Mouse (Mus musculus): ENCODE results near the gene Ccdc88b. TPM values are rescaled to one million over a fixed set of nuclear protein-coding genes. Genes with fewer than 3 reads are reported as not detected.
A peak's percentile ranks its signal among the peaks of the same experiment; 100 is the strongest.

The Ccdc88b gene
- polyA plus RNA-seq, 1 experiment = 1.1 TPM

DNA sequence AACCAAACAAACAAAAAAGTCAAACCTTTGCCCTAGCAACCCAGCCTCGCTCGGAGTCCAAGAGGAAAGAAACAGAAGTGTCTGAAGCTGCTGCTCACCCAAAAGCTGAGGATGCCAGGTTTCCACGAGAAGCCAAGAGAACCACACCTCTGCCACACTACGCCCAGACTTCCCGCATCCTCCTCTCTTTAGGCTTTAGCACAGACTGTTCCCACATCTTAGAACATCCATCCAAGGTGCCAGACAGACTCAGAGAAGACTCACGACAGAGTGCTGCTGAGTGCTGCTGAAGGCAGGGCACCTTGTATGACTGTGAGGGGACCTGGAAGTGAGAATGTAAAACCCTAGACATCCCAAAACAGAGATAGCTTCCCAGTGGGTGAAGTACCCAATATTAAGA is 17.8 kb upstream of the Ccdc88b start:
- no peak overlapping the region for H3K4me3 ChIP-seq (ENCODE audit: low read depth, low read length)

GRCm38 (mm10) chr19:6874257-6874656 is 16.2 kb upstream of the Ccdc88b start:
- no peaks in the 10 kb centered on the region for H3K9me3 ChIP-seq (replicated peaks; ENCODE audit: control insufficient read depth, insufficient read depth, low read length, poor library complexity, severe bottlenecking)
- TF ChIP-seq POLR2A (IDR thresholded peaks at IDR 0.05; ENCODE audit: insufficient read depth, low read length) = no peak
- TF ChIP-seq EP300 (IDR thresholded peaks at IDR 0.05; ENCODE audit: insufficient read depth, low read depth, low read length) = no peak
- no peak for TF ChIP-seq CTCF (IDR thresholded peaks at IDR 0.05; ENCODE audit: low read depth, low read length)
- no peak overlapping the region for H3K4me3 ChIP-seq (ENCODE audit: low read depth, low read length)
- no peaks in the 10 kb centered on the region for H3K36me3 ChIP-seq (ENCODE audit: control insufficient read depth, insufficient read depth, low read length, poor library complexity, severe bottlenecking)
- no peak overlapping the region for H3K27ac ChIP-seq (ENCODE audit: insufficient read depth, low read length)
- H3K27me3 ChIP-seq (ENCODE audit: control insufficient read depth, insufficient read depth, low read length, poor library complexity, severe bottlenecking) = no peaks in the 10 kb centered on the region
- H3K9ac ChIP-seq (ENCODE audit: low read depth, poor library complexity, severe bottlenecking) = no peak overlapping the region
- H3K4me1 ChIP-seq (ENCODE audit: control insufficient read depth, insufficient read depth, low read length) = no peaks in the 10 kb centered on the region

More for the DNA sequence above, 17.8 kb upstream of the Ccdc88b start:
- no peaks in the 10 kb centered on the region for H3K9me3 ChIP-seq (replicated peaks; ENCODE audit: control insufficient read depth, insufficient read depth, low read length, poor library complexity, severe bottlenecking)
- no peak overlapping the region for H3K27ac ChIP-seq (ENCODE audit: insufficient read depth, low read length)
- no peaks in the 10 kb centered on the region for H3K36me3 ChIP-seq (ENCODE audit: control insufficient read depth, insufficient read depth, low read length, poor library complexity, severe bottlenecking)
- H3K9ac ChIP-seq (ENCODE audit: low read depth, poor library complexity, severe bottlenecking) = no peak overlapping the region
- H3K4me1 ChIP-seq (ENCODE audit: control insufficient read depth, insufficient read depth, low read length) = no peaks in the 10 kb centered on the region
- no peaks in the 10 kb centered on the region for H3K27me3 ChIP-seq (ENCODE audit: control insufficient read depth, insufficient read depth, low read length, poor library complexity, severe bottlenecking)
- no peak for TF ChIP-seq EP300 (IDR thresholded peaks at IDR 0.05; ENCODE audit: insufficient read depth, low read depth, low read length)
- TF ChIP-seq POLR2A (IDR thresholded peaks at IDR 0.05; ENCODE audit: insufficient read depth, low read length) = no peak
- TF ChIP-seq CTCF (IDR thresholded peaks at IDR 0.05; ENCODE audit: low read depth, low read length) = no peak

GRCm38 (mm10) chr19:6872701-6873100 is 14.7 kb upstream of the Ccdc88b start:
- H3K27me3 ChIP-seq (ENCODE audit: control insufficient read depth, insufficient read depth, low read length, poor library complexity, severe bottlenecking) = no peaks in the 10 kb centered on the region
- no peak overlapping the region for H3K9ac ChIP-seq (ENCODE audit: low read depth, poor library complexity, severe bottlenecking)
- H3K4me3 ChIP-seq (ENCODE audit: low read depth, low read length) = no peak overlapping the region

DNA sequence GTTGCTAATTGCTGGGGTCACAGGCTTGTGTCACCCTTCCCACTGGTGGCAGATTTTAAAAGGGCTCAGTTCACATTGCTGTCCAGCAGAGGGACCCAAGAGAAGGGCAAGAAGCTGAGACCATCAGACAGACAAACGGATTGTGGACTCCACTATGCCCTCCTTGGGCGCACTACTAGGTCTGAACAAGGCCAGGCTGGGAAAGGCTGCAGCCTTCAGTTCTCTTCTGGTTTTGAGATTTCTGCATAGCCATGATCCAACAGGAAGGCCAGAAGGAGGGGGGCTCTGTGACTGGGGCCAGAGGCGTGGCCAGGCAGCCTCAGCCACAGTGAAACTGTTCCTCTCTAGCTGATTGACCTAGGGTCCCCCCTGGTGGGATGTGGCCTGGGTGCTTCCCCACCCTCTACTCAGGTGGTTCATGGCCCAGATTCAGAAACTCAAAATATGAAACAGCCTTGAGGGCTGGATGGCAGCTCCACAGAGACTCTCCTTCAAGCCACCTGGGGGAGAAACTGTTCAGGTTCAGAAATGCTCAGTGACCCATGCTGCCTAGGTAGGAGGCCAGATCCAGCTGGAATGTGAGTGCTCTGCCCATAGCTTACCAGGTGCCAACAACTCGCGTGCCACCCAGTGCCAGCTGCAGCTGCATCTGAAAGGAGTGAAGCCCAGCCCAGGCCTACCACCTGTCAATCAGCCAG is 13.7 kb upstream of the Ccdc88b start:
- H3K4me3 ChIP-seq (ENCODE audit: low read depth, low read length) = no peak overlapping the region
- H3K27ac ChIP-seq (ENCODE audit: insufficient read depth, low read length) = no peak overlapping the region
- H3K9me3 ChIP-seq (replicated peaks; ENCODE audit: control insufficient read depth, insufficient read depth, low read length, poor library complexity, severe bottlenecking) = no peaks in the 10 kb centered on the region
- no peaks in the 10 kb centered on the region for H3K4me1 ChIP-seq (ENCODE audit: control insufficient read depth, insufficient read depth, low read length)
- no peaks in the 10 kb centered on the region for H3K36me3 ChIP-seq (ENCODE audit: control insufficient read depth, insufficient read depth, low read length, poor library complexity, severe bottlenecking)
- H3K9ac ChIP-seq (ENCODE audit: low read depth, poor library complexity, severe bottlenecking) = no peak overlapping the region
- H3K27me3 ChIP-seq (ENCODE audit: control insufficient read depth, insufficient read depth, low read length, poor library complexity, severe bottlenecking) = no peaks in the 10 kb centered on the region
- peak; percentile 36 for TF ChIP-seq CTCF (IDR thresholded peaks at IDR 0.05; ENCODE audit: low read depth, low read length)
- TF ChIP-seq EP300 (IDR thresholded peaks at IDR 0.05; ENCODE audit: insufficient read depth, low read depth, low read length) = no peak

More at GRCm38 (mm10) chr19:6872701-6873100, 14.7 kb upstream of the Ccdc88b start:
- no peak for TF ChIP-seq CTCF (IDR thresholded peaks at IDR 0.05; ENCODE audit: low read depth, low read length)
- TF ChIP-seq POLR2A (IDR thresholded peaks at IDR 0.05; ENCODE audit: insufficient read depth, low read length) = no peak
- TF ChIP-seq EP300 (IDR thresholded peaks at IDR 0.05; ENCODE audit: insufficient read depth, low read depth, low read length) = no peak
- Histone ChIP-seq H3K9me3 (replicated peaks; ENCODE audit: control insufficient read depth, insufficient read depth, low read length, poor library complexity, severe bottlenecking) (no peaks in the 10 kb centered on the region), H3K36me3 (ENCODE audit: control insufficient read depth, insufficient read depth, low read length, poor library complexity, severe bottlenecking) (no peaks in the 10 kb centered on the region), H3K27ac (ENCODE audit: insufficient read depth, low read length) (no peak overlapping the region), H3K4me1 (ENCODE audit: control insufficient read depth, insufficient read depth, low read length) (no peaks in the 10 kb centered on the region)

DNA sequence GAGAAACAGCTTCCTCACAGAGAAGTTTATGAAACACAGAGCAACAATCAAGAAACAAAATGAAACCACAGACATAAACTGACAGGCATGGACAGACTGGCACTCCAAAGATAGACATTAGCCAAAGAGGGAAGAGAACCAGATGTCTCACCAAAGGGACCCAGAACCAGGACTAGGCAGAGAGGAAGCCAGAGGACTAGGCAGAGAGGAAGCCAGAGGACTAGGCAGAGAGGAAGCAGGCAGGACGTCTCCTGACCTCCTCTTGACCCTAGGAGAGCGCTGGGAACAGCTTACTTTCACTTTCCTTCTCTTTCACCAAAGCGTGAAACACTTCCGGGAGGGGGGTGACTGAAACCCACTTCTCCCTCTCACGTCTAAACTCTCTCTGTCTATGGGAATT is 11.3 kb upstream of the Ccdc88b start:
- Histone ChIP-seq H3K4me1 (ENCODE audit: control insufficient read depth, insufficient read depth, low read length) (peaks cover 2% of the 10 kb centered on the region), H3K27me3 (ENCODE audit: control insufficient read depth, insufficient read depth, low read length, poor library complexity, severe bottlenecking) (no peaks in the 10 kb centered on the region), H3K9ac (ENCODE audit: low read depth, poor library complexity, severe bottlenecking) (no peak overlapping the region), H3K27ac (ENCODE audit: insufficient read depth, low read length) (no peak overlapping the region), H3K9me3 (replicated peaks; ENCODE audit: control insufficient read depth, insufficient read depth, low read length, poor library complexity, severe bottlenecking) (peaks cover 6% of the 10 kb centered on the region), H3K4me3 (ENCODE audit: low read depth, low read length) (no peak overlapping the region), H3K36me3 (ENCODE audit: control insufficient read depth, insufficient read depth, low read length, poor library complexity, severe bottlenecking) (no peaks in the 10 kb centered on the region)
- TF ChIP-seq POLR2A (IDR thresholded peaks at IDR 0.05; ENCODE audit: insufficient read depth, low read length) (no peak), EP300 (IDR thresholded peaks at IDR 0.05; ENCODE audit: insufficient read depth, low read depth, low read length) (no peak), CTCF (IDR thresholded peaks at IDR 0.05; ENCODE audit: low read depth, low read length) (no peak)

DNA sequence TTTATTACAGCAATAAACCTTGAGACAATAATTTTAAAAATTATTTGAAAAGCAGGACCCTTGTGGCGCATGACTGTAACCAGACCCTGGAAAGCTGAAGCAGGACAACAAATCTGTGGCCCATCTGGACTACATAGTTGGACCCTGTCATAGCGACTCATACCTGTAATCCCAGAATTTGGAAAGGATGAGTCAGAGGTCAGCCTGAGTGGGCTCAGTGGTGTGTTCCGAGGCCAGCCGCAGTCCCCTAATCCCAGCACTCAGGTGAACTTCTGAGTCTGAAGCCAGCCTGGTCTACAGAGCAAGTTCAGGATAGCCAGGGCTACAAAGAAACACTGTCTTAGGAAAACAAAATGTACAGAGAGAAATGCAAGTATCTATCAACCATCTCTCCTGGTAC is 3.4 kb upstream of the Ccdc88b start:
- H3K36me3 ChIP-seq (ENCODE audit: control insufficient read depth, insufficient read depth, low read length, poor library complexity, severe bottlenecking) = no peaks in the 10 kb centered on the region
- no peak overlapping the region for H3K4me3 ChIP-seq (ENCODE audit: low read depth, low read length)
- H3K9ac ChIP-seq (ENCODE audit: low read depth, poor library complexity, severe bottlenecking) = no peak overlapping the region
- H3K27me3 ChIP-seq (ENCODE audit: control insufficient read depth, insufficient read depth, low read length, poor library complexity, severe bottlenecking) = no peaks in the 10 kb centered on the region
- peaks cover 2% of the 10 kb centered on the region for H3K4me1 ChIP-seq (ENCODE audit: control insufficient read depth, insufficient read depth, low read length)
- no peak for TF ChIP-seq POLR2A (IDR thresholded peaks at IDR 0.05; ENCODE audit: insufficient read depth, low read length)
- TF ChIP-seq CTCF (IDR thresholded peaks at IDR 0.05; ENCODE audit: low read depth, low read length) = no peak
- no peak for TF ChIP-seq EP300 (IDR thresholded peaks at IDR 0.05; ENCODE audit: insufficient read depth, low read depth, low read length)
- H3K27ac ChIP-seq (ENCODE audit: insufficient read depth, low read length) = no peak overlapping the region
- peaks cover 10% of the 10 kb centered on the region for H3K9me3 ChIP-seq (replicated peaks; ENCODE audit: control insufficient read depth, insufficient read depth, low read length, poor library complexity, severe bottlenecking)

Data from ES-Bruce4 (cell line).